Mouse (Mus musculus) adrenal gland, adult (tissue): ENCODE data around the gene Gm3182.
"Not testable (repeated sequence)": the region's sequence is repeated elsewhere in the genome, so short reads cannot be mapped to it uniquely, and the experiment has no call there.

Experiments used
- DNase-seq, 2 experiments: peaks; one replicate each; pipeline ENCODE4 v3.0.0; 2022 to 2023; ENCODE audit warnings: low spot score in 1 of 2; ENCODE audit not compliant: inconsistent age in 2 of 2

Gm3182 gene

GRCm38 (mm10) chr14:4481445-4481844 lies at the start of gene Gm3182:
Gene Gm3182, plus strand, starts transcription at chr14:4481745.
- not testable (repeated sequence) for DNase-seq

GRCm38 (mm10) chr14:4499425-4499824 lies 17.9 kb downstream of the Gm3182 start:
- DNase-seq: not testable (repeated sequence)
